Mouse (Mus musculus) kidney, adult 2 months (tissue): ENCODE data around the gene Zg16.

Experiments used
- CTCF ChIP-seq: fragments of 200-500 bp; conservative IDR thresholded peaks from 2 replicates; pipeline ENCODE4 v1.5.1; 2011; ENCODE audit warnings: low read depth, mild to moderate bottlenecking, control low read depth, low read length, moderate library complexity, mixed read lengths; ENCODE audit not compliant: insufficient read depth, insufficient read length
- POLR2A ChIP-seq: fragments of 200-500 bp; IDR thresholded peaks from one replicate; pipeline ENCODE4 v1.6.1; 2011; ENCODE audit warnings: low read depth, low read length, control low read depth

DNA sequence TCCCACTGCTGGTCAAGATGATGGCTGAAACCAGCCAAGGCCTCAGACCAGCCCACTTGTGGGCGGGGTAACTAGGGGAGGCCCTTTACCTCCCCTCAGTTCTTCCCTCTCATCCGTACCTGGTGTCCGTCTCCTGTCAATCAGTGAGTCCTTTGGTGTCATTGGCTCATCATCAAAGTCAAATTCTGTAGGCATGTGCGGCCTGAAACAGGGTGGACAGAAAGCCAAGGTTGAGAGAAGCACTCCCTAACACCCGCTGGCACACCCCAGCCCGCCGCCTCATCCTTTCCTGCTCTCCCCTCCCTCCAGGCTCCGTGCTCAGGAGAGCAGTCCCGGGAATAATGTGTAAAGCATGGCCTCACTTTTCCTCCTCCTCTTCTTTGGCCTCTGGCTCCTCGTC is 71.0 kb downstream of the Zg16 start:
- TF ChIP-seq POLR2A (no peak), CTCF (no peak)
